Mouse (Mus musculus) hindlimb bud, embryonic 11.5 days (tissue): ENCODE results near the gene Acrv1.
"Not testable (repeated sequence)": the region's sequence is repeated elsewhere in the genome, so short reads cannot be mapped to it uniquely, and the experiment has no call there.

ENCODE experiments used
- DNase-seq: peaks from one replicate; pipeline ENCODE4 v3.0.0-alpha.2; 2012; ENCODE audit warnings: low read depth, low spot score; ENCODE audit errors: extremely low spot score

The Acrv1 gene

GRCm38 (mm10) chr9:36692920-36693319, at the start of gene Acrv1:
Gene Acrv1, plus strand, starts transcription at chr9:36693220.
- DNase-seq = no peak

GRCm38 (mm10) chr9:36643276-36643675, 49.7 kb upstream of the Acrv1 start, which contains the start of gene A630095E13Rik:
Gene A630095E13Rik, minus strand, starts transcription at chr9:36643376.
- DNase-seq = not testable (repeated sequence)

GRCm38 (mm10) chr9:36681424-36681823, 11.6 kb upstream of the Acrv1 start:
- DNase-seq = no peak

GRCm38 (mm10) chr9:36687329-36687728, 5.7 kb upstream of the Acrv1 start:
- no peak for DNase-seq

GRCm38 (mm10) chr9:36694276-36694675, 1.3 kb downstream of the Acrv1 start:
- DNase-seq = no peak

GRCm38 (mm10) chr9:36705923-36706322, 12.9 kb downstream of the Acrv1 start:
- DNase-seq = no peak

GRCm38 (mm10) chr9:36707304-36707703, 14.3 kb downstream of the Acrv1 start:
- no peak for DNase-seq

GRCm38 (mm10) chr9:36716624-36717023, 23.6 kb downstream of the Acrv1 start:
- DNase-seq = no peak

- DNase-seq = peak; percentile 91
These were observed 33.4 kb downstream of the Acrv1 start for GRCm38 (mm10) chr9:36726131-36727033.

- DNase-seq = no peak
These were observed 34.2 kb downstream of the Acrv1 start, which contains the start of gene Chek1 for GRCm38 (mm10) chr9:36727034-36727755. Gene Chek1, minus strand, starts transcription at chr9:36727065.
